ENCODE assay signal across 8 mouse cellular contexts in the genomic region with DNA sequence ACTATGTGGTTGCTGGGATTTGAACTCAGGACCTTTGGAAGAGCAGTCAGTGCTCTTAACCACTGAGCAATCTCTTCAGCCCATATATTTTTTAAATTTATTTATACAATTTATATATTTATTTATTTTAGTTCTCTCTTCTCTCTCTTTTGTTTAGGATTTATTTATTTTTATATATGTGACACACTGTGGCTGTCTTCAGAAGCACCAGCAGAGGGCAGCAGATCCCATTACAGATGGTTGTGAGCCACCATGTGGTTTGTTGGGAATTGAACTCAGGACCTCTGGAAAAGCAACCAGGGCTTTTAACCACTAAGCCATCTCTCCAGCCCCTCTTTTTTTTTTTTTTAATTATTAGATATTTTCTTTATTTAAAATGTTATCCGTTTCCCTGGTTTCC. TPM values are rescaled to one million over a fixed set of nuclear protein-coding genes. Genes with fewer than 3 reads are reported as not detected.
DNase-seq lines count a peak whose midpoint lies in the region; ATAC-seq and TF ChIP-seq lines count a peak whose summit lies in the region.

No protein-coding gene starts in this region.

- H3K27ac ChIP-seq in kidney, adult 2 months (ENCODE audit: insufficient read depth, low read depth, low read length): no peak overlapping the region
- H3K27ac ChIP-seq in kidney, embryonic 15.5 days: no peak overlapping the region

- no peaks in the 10 kb centered on the region; the same call in 1 of the 2 replicates for H3K4me1 ChIP-seq in kidney, adult 2 months (ENCODE audit: control insufficient read depth, insufficient read depth, low read length)
- H3K4me1 ChIP-seq in kidney, embryonic 15.5 days: peaks cover 5% of the 10 kb centered on the region; the same call in 1 of the 2 replicates

- ATAC-seq in CD4-positive, CD25-positive, alpha-beta regulatory T cell, adult 4 months: no peak
- ATAC-seq in kidney, embryonic 15.5 days (replicated peaks; ENCODE audit: low FRiP score): no peak
- no peak for ATAC-seq in Patski
- no peak for ATAC-seq in granulocyte monocyte progenitor cell, adult 5-6 weeks (replicated peaks; ENCODE audit: poor library complexity, severe bottlenecking)

- H3K9ac ChIP-seq in kidney, embryonic 15.5 days: no peak overlapping the region

- CTCF ChIA-PET in Patski (lab: Charles Lee): interaction anchor here (1.3 to 1.6 kb wide), 2 partner anchors 9 kb away, joined by 5 to 6 read pairs; a partner anchor contains a TSS

- H3K36me3 ChIP-seq in kidney, adult 2 months (ENCODE audit: control insufficient read depth, insufficient read depth, low read length): no peaks in the 10 kb centered on the region
- H3K36me3 ChIP-seq in kidney, embryonic 15.5 days: peaks cover 8% of the 10 kb centered on the region

- no peaks in the 10 kb centered on the region for H3K9me3 ChIP-seq in kidney, embryonic 15.5 days (replicated peaks)

- TF ChIP-seq POLR2A in kidney, adult 2 months (IDR thresholded peaks at IDR 0.05; ENCODE audit: low read depth, low read length): no peak

- 83% methylated on average over 1 of the region's 1 CpGs for WGBS in kidney, adult 2 months
- 79% methylated on average over 1 of the region's 1 CpGs for WGBS in kidney, embryonic 15.5 days

- peak; percentile 77 for DNase-seq in CD4-positive, CD25-positive, alpha-beta regulatory T cell, adult 2 months (ENCODE audit: low read depth, low spot score)
- DNase-seq in kidney, adult 2 months: no peak
- no peak for DNase-seq in Patski (ENCODE audit: low read depth, low spot score)
- peak; percentile 30 for DNase-seq in lung, postnatal 10 days
- no peak for DNase-seq in left cerebral cortex, adult 18-20 months (ENCODE audit: low spot score in 2 of 2)

- no peaks in the 10 kb centered on the region for H3K27me3 ChIP-seq in kidney, adult 2 months (replicated peaks; ENCODE audit: control insufficient read depth, insufficient read depth, low read length)
- H3K27me3 ChIP-seq in kidney, embryonic 15.5 days: no peaks in the 10 kb centered on the region
- no peaks in the 10 kb centered on the region for H3K27me3 ChIP-seq in Patski

- in situ Hi-C loops in Patski (cut with MboI; ENCODE audit: low pct_unique_long_range_greater_than_20kb): no loop called here

- POLR2A ChIA-PET in Patski (lab: Charles Lee): interaction anchor here (1.0 kb wide), 1 partner anchor 120 kb away, joined by 4 read pairs; a partner anchor contains a TSS

- peak; percentile 56 for TF ChIP-seq CTCF in kidney, adult 2 months (conservative IDR thresholded peaks at IDR 0.05; ENCODE audit: insufficient read depth, insufficient read length, low read depth, low read length)
- TF ChIP-seq CTCF in Patski (IDR thresholded peaks at IDR 0.05): peak; percentile 71

- H3K4me2 ChIP-seq in kidney, embryonic 15.5 days: no peak overlapping the region

- H3K4me3 ChIP-seq in kidney, adult 2 months (ENCODE audit: insufficient read depth, low read depth, low read length): no peak overlapping the region
- no peak overlapping the region for H3K4me3 ChIP-seq in kidney, embryonic 15.5 days (replicated peaks)

RNA-seq across cellular contexts. Expression of a gene that starts 8.5 kb away (rescaled TPM):
- polyA plus RNA-seq in CD4-positive, CD25-positive, alpha-beta regulatory T cell, adult 4 months (2017; shearing (Covaris generic)): 10 to 100 TPM; 25.1 to 28.2 TPM
- polyA plus RNA-seq in kidney, adult 2 months (2012; rRNA removed): 13.7 and 18.3 TPM in 2 replicates
- polyA plus RNA-seq in kidney, embryonic 15.5 days (2015; fragmentation: Nextera tagmentation; extraction: Ambion mirVana): 53.3 and 54.8 TPM in 2 replicates
- polyA plus RNA-seq in Patski (2021): 49.4 TPM
- 10 to 100 TPM; 72.1 to 73.3 TPM for total RNA-seq in left cerebral cortex, adult 18-20 months (2021)
- 49.8 and 54.1 TPM in 2 replicates for total RNA-seq in granulocyte monocyte progenitor cell, adult 5-6 weeks (2014; fragmentation: Nextera tagmentation)
- 44.8 and 58.0 TPM in 2 replicates for total RNA-seq in granulocyte monocyte progenitor cell, adult 5-6 weeks (2017)

RNA-seq across cellular contexts. Expression of a gene that starts 16.7 kb away (rescaled TPM):
- polyA plus RNA-seq in CD4-positive, CD25-positive, alpha-beta regulatory T cell, adult 4 months (2017; shearing (Covaris generic)): 10 to 100 TPM in 1 of 2 experiments, 1 to 10 TPM in 1; 8.4 to 11.3 TPM
- polyA plus RNA-seq in kidney, adult 2 months (2012; rRNA removed): 7.0 and 7.6 TPM in 2 replicates
- 10.1 and 11.6 TPM in 2 replicates for polyA plus RNA-seq in kidney, embryonic 15.5 days (2015; fragmentation: Nextera tagmentation; extraction: Ambion mirVana)
- 14.0 TPM for polyA plus RNA-seq in Patski (2021)
- total RNA-seq in left cerebral cortex, adult 18-20 months (2021): 1 to 10 TPM; 3.9 to 4.1 TPM
- total RNA-seq in granulocyte monocyte progenitor cell, adult 5-6 weeks (2014; fragmentation: Nextera tagmentation): 11.1 and 11.8 TPM in 2 replicates
- total RNA-seq in granulocyte monocyte progenitor cell, adult 5-6 weeks (2017): 3.3 and 6.4 TPM in 2 replicates

RNA-seq across cellular contexts. Expression of a gene that starts 46.4 kb away (rescaled TPM):
- under 1 TPM in 1 of 2 experiments, not detected in 1; 0.17 TPM for polyA plus RNA-seq in CD4-positive, CD25-positive, alpha-beta regulatory T cell, adult 4 months (2017; shearing (Covaris generic))
- 25.9 and 26.8 TPM in 2 replicates for polyA plus RNA-seq in kidney, adult 2 months (2012; rRNA removed)
- polyA plus RNA-seq in kidney, embryonic 15.5 days (2015; fragmentation: Nextera tagmentation; extraction: Ambion mirVana): 2.3 and 2.7 TPM in 2 replicates
- 0.19 TPM for polyA plus RNA-seq in Patski (2021)
- 1 to 10 TPM; 4.7 to 7.2 TPM for total RNA-seq in left cerebral cortex, adult 18-20 months (2021)
- total RNA-seq in granulocyte monocyte progenitor cell, adult 5-6 weeks (2014; fragmentation: Nextera tagmentation): not detected in 2 replicates
- total RNA-seq in granulocyte monocyte progenitor cell, adult 5-6 weeks (2017): not detected in 2 replicates

RNA-seq across cellular contexts. Expression of a gene that starts 58.4 kb away (rescaled TPM):
- 10 to 100 TPM; 26.0 to 35.7 TPM for polyA plus RNA-seq in CD4-positive, CD25-positive, alpha-beta regulatory T cell, adult 4 months (2017; shearing (Covaris generic))
- 10.2 and 12.3 TPM in 2 replicates for polyA plus RNA-seq in kidney, adult 2 months (2012; rRNA removed)
- polyA plus RNA-seq in kidney, embryonic 15.5 days (2015; fragmentation: Nextera tagmentation; extraction: Ambion mirVana): 36.3 and 36.8 TPM in 2 replicates
- polyA plus RNA-seq in Patski (2021): 26.0 TPM
- 1 to 10 TPM; 6.9 to 7.2 TPM for total RNA-seq in left cerebral cortex, adult 18-20 months (2021)
- 23.9 and 27.3 TPM in 2 replicates for total RNA-seq in granulocyte monocyte progenitor cell, adult 5-6 weeks (2014; fragmentation: Nextera tagmentation)
- total RNA-seq in granulocyte monocyte progenitor cell, adult 5-6 weeks (2017): 23.1 and 23.8 TPM in 2 replicates

Comparison
In these comparisons a context has a peak if more than half of its experiments do, and no peak if none do; other contexts are left out.
1. DNase-seq: peak in CD4-positive, CD25-positive, alpha-beta regulatory T cell, adult 2 months (single experiment) and lung, postnatal 10 days (single experiment); none in kidney, adult 2 months (single experiment), Patski (single experiment) and left cerebral cortex, adult 18-20 months (0 of 2).